Mouse (Mus musculus): ENCODE results near the gene Sash1. TPM values are rescaled to one million over a fixed set of nuclear protein-coding genes. Genes with fewer than 3 reads are reported as not detected.
A peak's percentile ranks its signal among the peaks of the same experiment; 100 is the strongest.

Sash1 gene
- polyA plus RNA-seq, 1 experiment from 2014 or later: 2.8 TPM

- no peaks in the 10 kb centered on the region for H3K4me1 ChIP-seq (replicated peaks; ENCODE audit: control insufficient read depth, insufficient read depth, low read length)
- 66% methylated on average over 16 of the region's 16 CpGs for WGBS
- H3K9me3 ChIP-seq (ENCODE audit: control insufficient read depth): no peaks in the 10 kb centered on the region
- no peak overlapping the region for H3K4me3 ChIP-seq (ENCODE audit: low read depth, low read length)
- no peak overlapping the region for H3K4me2 ChIP-seq (replicated peaks; ENCODE audit: low read depth)
- H3K36me3 ChIP-seq (ENCODE audit: control insufficient read depth, insufficient read depth): no peaks in the 10 kb centered on the region
- H3K9ac ChIP-seq (ENCODE audit: low read depth, low read length): no peak overlapping the region
- H3K27ac ChIP-seq (ENCODE audit: low read depth, low read length): no peak overlapping the region
- no peak for ATAC-seq
- H3K27me3 ChIP-seq (replicated peaks; ENCODE audit: control insufficient read depth, insufficient read depth, low read length): no peaks in the 10 kb centered on the region
- TF ChIP-seq CTCF (IDR thresholded peaks at IDR 0.05; ENCODE audit: low read depth): no peak
These were observed 24.5 kb upstream of the Sash1 start for GRCm38 (mm10) chr10:8910237-8910990.

GRCm38 (mm10) chr10:8903086-8903485, 17.2 kb upstream of the Sash1 start:
- no peaks in the 10 kb centered on the region for H3K27me3 ChIP-seq (replicated peaks; ENCODE audit: control insufficient read depth, insufficient read depth, low read length)
- ATAC-seq: no peak
- H3K4me2 ChIP-seq (replicated peaks; ENCODE audit: low read depth): no peak overlapping the region
- H3K9me3 ChIP-seq (ENCODE audit: control insufficient read depth): no peaks in the 10 kb centered on the region
- no peak overlapping the region for H3K4me3 ChIP-seq (ENCODE audit: low read depth, low read length)
- H3K36me3 ChIP-seq (ENCODE audit: control insufficient read depth, insufficient read depth): no peaks in the 10 kb centered on the region
- 74% methylated on average over 6 of the region's 6 CpGs for WGBS
- H3K27ac ChIP-seq (ENCODE audit: low read depth, low read length): no peak overlapping the region
- TF ChIP-seq CTCF (IDR thresholded peaks at IDR 0.05; ENCODE audit: low read depth): no peak
- no peak overlapping the region for H3K9ac ChIP-seq (ENCODE audit: low read depth, low read length)
- no peaks in the 10 kb centered on the region for H3K4me1 ChIP-seq (replicated peaks; ENCODE audit: control insufficient read depth, insufficient read depth, low read length)

- WGBS: 61% methylated on average over 7 of the region's 7 CpGs
- TF ChIP-seq CTCF (IDR thresholded peaks at IDR 0.05; ENCODE audit: low read depth): no peak
- Histone ChIP-seq H3K27me3 (replicated peaks; ENCODE audit: control insufficient read depth, insufficient read depth, low read length) (no peaks in the 10 kb centered on the region), H3K36me3 (ENCODE audit: control insufficient read depth, insufficient read depth) (no peaks in the 10 kb centered on the region), H3K4me2 (replicated peaks; ENCODE audit: low read depth) (no peak overlapping the region), H3K9me3 (ENCODE audit: control insufficient read depth) (no peaks in the 10 kb centered on the region), H3K4me1 (replicated peaks; ENCODE audit: control insufficient read depth, insufficient read depth, low read length) (no peaks in the 10 kb centered on the region), H3K9ac (ENCODE audit: low read depth, low read length) (no peak overlapping the region), H3K4me3 (ENCODE audit: low read depth, low read length) (no peak overlapping the region), H3K27ac (ENCODE audit: low read depth, low read length) (no peak overlapping the region)
- ATAC-seq: no peak
These were observed 16.5 kb upstream of the Sash1 start for GRCm38 (mm10) chr10:8902412-8902811.

- no peak overlapping the region for H3K4me2 ChIP-seq (replicated peaks; ENCODE audit: low read depth)
- WGBS: 37% methylated on average over 8 of the region's 8 CpGs
- no peaks in the 10 kb centered on the region for H3K27me3 ChIP-seq (replicated peaks; ENCODE audit: control insufficient read depth, insufficient read depth, low read length)
- H3K4me3 ChIP-seq (ENCODE audit: low read depth, low read length): no peak overlapping the region
- H3K9me3 ChIP-seq (ENCODE audit: control insufficient read depth): no peaks in the 10 kb centered on the region
- H3K36me3 ChIP-seq (ENCODE audit: control insufficient read depth, insufficient read depth): no peaks in the 10 kb centered on the region
- no peak overlapping the region for H3K27ac ChIP-seq (ENCODE audit: low read depth, low read length)
- H3K4me1 ChIP-seq (replicated peaks; ENCODE audit: control insufficient read depth, insufficient read depth, low read length): no peaks in the 10 kb centered on the region
- ATAC-seq: peak; percentile 85
- H3K9ac ChIP-seq (ENCODE audit: low read depth, low read length): no peak overlapping the region
- TF ChIP-seq CTCF (IDR thresholded peaks at IDR 0.05; ENCODE audit: low read depth): no peak
These were observed 13.1 kb upstream of the Sash1 start for GRCm38 (mm10) chr10:8898831-8899511.

GRCm38 (mm10) chr10:8898099-8898777, 12.4 kb upstream of the Sash1 start:
- Histone ChIP-seq H3K27ac (ENCODE audit: low read depth, low read length) (no peak overlapping the region), H3K27me3 (replicated peaks; ENCODE audit: control insufficient read depth, insufficient read depth, low read length) (no peaks in the 10 kb centered on the region), H3K36me3 (ENCODE audit: control insufficient read depth, insufficient read depth) (no peaks in the 10 kb centered on the region), H3K9me3 (ENCODE audit: control insufficient read depth) (no peaks in the 10 kb centered on the region), H3K9ac (ENCODE audit: low read depth, low read length) (no peak overlapping the region), H3K4me1 (replicated peaks; ENCODE audit: control insufficient read depth, insufficient read depth, low read length) (no peaks in the 10 kb centered on the region), H3K4me2 (replicated peaks; ENCODE audit: low read depth) (no peak overlapping the region), H3K4me3 (ENCODE audit: low read depth, low read length) (no peak overlapping the region)
- 73% methylated on average over 5 of the region's 5 CpGs for WGBS
- TF ChIP-seq CTCF (IDR thresholded peaks at IDR 0.05; ENCODE audit: low read depth): no peak
- no peak for ATAC-seq

GRCm38 (mm10) chr10:8894965-8895515, 9.2 kb upstream of the Sash1 start:
- no peak overlapping the region for H3K27ac ChIP-seq (ENCODE audit: low read depth, low read length)
- no peak overlapping the region for H3K4me2 ChIP-seq (replicated peaks; ENCODE audit: low read depth)
- no peak overlapping the region for H3K9ac ChIP-seq (ENCODE audit: low read depth, low read length)
- peaks cover 3% of the 10 kb centered on the region; the same call in 1 of the 2 replicates for H3K4me1 ChIP-seq (replicated peaks; ENCODE audit: control insufficient read depth, insufficient read depth, low read length)
- no peaks in the 10 kb centered on the region for H3K36me3 ChIP-seq (ENCODE audit: control insufficient read depth, insufficient read depth)
- no peaks in the 10 kb centered on the region for H3K9me3 ChIP-seq (ENCODE audit: control insufficient read depth)
- 84% methylated on average over 6 of the region's 6 CpGs for WGBS
- no peaks in the 10 kb centered on the region for H3K27me3 ChIP-seq (replicated peaks; ENCODE audit: control insufficient read depth, insufficient read depth, low read length)
- 0 out of 2 replicates have a peak, but pooled peaks have one; percentile 36 for ATAC-seq
- no peak overlapping the region for H3K4me3 ChIP-seq (ENCODE audit: low read depth, low read length)
- no peak for TF ChIP-seq CTCF (IDR thresholded peaks at IDR 0.05; ENCODE audit: low read depth)

Data from intestine, postnatal 0 days (tissue).